Mouse (Mus musculus) heart, postnatal 0 days (tissue): Measurements from ENCODE around the gene Loxl4.

Experiments used
- CTCF ChIP-seq: IDR thresholded peaks from 2 replicates; pipeline ENCODE4 v1.5.1; 2016; ENCODE audit warnings: antibody characterized with exemption, control low read depth, low read depth
- EP300 ChIP-seq: IDR thresholded peaks from 2 replicates; pipeline ENCODE4 v1.6.1; 2016; ENCODE audit warnings: antibody characterized with exemption, low read depth

DNA sequence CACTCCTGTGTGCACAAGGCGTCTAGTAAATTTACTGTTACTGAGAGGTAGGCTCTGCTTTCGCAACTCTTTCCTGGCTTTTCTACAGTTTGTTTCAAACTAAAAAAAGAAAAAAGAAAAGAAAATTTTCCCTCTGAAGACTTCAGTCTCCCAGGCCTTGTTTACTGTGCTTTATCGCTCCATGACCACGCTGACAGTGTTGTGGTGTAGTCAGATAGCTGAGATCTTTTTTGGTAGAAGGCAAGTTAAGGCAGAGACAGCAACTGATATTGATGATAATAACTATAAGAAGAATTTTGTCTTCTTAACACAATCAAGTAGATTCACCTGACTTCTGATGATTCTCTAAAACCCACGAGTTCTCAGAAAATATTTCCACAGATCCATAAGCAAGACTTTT lies 28.9 kb downstream of the Loxl4 start:
- no peak for TF ChIP-seq CTCF
- TF ChIP-seq EP300 = no peak
